Mouse (Mus musculus) bone marrow macrophage, adult 2 months (primary cell): Measurements from ENCODE around the gene Fitm1.

Source experiments
- CTCF ChIP-seq: IDR thresholded peaks from 2 replicates; pipeline ENCODE4 v1.5.1; 2012; ENCODE audit warnings: low read depth, mild to moderate bottlenecking, low read length, moderate library complexity
- POLR2A ChIP-seq: IDR thresholded peaks from 2 replicates; pipeline ENCODE4 v1.6.1; 2012; ENCODE audit warnings: mild to moderate bottlenecking, low read depth, low read length, borderline replicate concordance

GRCm38 (mm10) chr14:55565748-55566147, 9.7 kb upstream of the Fitm1 start:
- TF ChIP-seq POLR2A (no peak), CTCF (no peak)
